Mouse (Mus musculus) ES-CJ7 (cell line): ENCODE results near the gene Kif18b.
A peak's percentile ranks its signal among the peaks of the same experiment; 100 is the strongest.

ENCODE experiments used
- DNase-seq: peaks from one replicate; pipeline ENCODE4 v3.0.0; 2011; ENCODE audit warnings: low read depth, low spot score

Kif18b gene

DNA sequence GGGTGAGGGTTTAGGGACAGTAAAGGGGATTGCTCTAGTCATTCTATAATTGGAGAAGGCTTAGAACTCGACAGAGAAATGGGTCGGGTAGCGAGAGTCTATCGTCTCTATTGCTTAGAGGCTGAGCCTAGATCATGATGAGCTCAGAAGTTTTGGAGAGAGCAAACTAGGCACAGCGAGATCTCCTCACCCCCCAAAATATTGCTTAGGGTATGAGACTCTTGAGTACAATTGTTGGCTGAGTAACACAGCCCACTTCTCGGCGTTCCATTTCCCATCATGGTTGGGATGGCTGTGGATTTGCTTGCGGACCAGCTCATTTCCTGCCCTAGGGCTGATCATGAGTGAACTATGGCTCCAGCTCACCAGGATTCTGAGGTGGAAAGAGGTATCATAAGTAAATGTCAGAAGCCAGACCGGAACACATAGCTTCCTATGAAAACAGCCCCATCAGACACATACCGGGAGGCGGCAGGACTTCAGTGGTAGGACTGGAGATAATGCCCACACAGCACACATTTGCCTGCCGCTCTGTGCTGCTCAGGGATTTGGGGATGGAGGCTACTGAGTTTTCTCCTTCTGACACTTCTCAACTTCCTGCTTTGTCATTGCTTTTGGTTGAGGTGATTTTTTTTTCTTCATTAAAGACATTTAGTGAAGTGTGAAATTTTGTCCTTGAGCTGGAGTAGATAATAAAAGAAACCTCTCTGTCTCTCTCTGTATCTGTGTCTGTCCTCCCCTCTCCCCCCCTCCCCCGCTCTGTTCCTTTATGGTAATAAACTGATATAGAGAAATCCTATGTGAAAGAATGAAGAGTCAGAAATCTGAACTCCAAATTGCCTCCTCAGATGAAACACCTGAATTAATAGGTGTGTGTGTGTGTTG lies 43.4 kb downstream of the Kif18b start:
- DNase-seq: no peak

DNA sequence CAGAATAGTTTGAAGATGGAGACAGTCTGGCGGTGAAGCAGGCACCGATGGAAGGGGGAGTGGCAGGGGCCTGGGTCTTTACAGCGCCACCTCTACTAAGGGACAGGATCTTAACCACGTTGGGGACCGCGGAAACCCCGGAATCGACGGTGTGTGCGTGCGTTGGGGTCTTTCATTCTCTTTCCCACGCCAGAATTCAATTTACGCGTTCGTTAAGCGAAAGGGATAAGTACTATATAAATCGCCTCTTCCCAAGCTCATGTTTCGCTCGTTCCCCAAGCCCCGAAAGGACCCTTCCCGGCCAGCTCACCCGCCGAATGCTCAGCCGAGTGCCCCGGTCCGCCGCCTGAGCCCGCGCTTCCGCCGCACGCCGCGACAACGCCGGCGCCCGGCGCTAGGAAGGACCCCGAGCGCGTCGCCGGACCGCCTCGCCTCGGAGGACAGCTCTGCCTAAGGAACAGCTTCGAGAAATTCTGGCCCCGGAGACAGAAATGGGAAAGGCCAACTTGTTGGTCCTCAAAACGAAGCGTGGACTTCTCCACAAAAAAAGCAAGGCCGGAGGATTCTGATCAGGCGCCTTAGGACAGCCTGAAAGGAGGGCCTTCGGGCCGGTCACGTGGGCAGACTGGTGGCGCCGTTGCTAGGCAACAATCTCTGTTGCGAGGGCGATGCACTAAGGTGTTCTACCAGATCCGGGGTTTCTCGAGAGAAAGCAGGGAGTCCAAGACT lies 44.2 kb downstream of the Kif18b start, which contains the start of the genes Eftud2 and Ccdc103:
TSS of gene Eftud2 (minus strand) at position 401 of the 729 bp plus-strand sequence.
TSS of gene Ccdc103 (plus strand) at position 620 of the 729 bp plus-strand sequence.
- peak; percentile 91 for DNase-seq

- no peak for DNase-seq
Measured at GRCm38 (mm10) chr11:102879558-102879957, 45.4 kb downstream of the Kif18b start.

DNA sequence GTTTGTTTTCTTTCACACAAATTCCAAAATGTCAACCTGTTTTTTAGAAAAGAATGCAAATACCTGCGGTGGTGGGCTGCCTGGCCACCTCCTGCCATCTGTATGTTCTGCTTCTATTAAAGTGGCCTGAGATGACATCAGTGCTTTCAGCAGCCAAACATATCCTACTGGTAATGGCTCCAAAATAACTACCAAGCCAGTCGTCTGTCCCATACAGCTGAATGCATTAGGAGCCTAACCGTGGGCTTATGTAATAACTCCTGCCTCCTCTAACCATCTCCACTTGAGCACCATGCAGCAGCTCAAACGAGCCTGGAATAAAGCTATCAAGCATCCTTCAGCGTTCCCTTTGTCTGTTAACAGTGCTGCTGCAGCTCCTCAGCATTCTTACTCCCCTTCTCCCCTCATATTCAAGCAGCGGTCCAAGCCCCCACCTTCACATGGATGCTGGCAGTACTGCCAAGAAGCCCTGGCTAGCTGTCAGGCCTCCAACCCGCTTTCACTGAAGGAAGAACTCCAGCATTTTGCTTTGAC lies 50.1 kb downstream of the Kif18b start:
- DNase-seq: no peak

DNA sequence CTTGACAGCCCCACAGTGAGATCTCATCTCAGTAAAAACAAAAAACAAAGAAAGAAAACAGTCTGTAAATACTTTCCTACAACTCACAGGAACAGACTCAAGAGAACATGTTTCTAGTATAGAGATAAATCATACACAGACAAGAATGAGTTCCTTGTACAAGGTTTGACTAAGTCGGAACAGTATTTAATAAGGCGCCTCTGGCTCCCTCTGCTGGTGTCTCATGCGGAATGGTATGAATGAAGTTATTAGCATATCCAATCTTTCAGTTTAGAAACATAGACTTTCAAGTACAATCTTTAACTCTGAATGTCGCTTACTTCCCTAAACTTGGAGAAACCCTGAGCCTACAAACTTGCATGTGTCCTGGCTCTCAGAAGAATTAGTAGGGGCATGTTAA lies 60.7 kb downstream of the Kif18b start:
- peak; percentile 59 for DNase-seq

DNA sequence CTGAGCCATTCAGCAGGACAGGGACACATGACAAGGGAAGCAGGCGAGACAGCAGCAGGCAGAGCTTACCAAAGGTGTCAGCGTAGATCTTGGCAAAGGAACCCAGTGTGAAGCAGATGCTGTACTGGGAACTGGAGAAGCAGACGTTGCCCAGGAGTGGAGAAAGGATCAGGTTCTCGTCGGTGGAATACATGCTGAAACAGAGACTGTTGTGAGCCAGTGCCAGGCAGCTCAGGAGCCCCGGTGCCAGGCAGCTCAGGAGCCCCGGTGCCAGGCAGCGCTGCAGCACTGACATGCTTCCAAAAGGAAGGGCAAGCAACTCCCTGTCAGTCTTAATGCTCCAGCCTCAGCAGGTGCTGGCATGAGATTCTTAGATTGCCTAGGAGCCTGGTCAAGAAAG lies 65.0 kb downstream of the Kif18b start:
- DNase-seq: no peak

DNA sequence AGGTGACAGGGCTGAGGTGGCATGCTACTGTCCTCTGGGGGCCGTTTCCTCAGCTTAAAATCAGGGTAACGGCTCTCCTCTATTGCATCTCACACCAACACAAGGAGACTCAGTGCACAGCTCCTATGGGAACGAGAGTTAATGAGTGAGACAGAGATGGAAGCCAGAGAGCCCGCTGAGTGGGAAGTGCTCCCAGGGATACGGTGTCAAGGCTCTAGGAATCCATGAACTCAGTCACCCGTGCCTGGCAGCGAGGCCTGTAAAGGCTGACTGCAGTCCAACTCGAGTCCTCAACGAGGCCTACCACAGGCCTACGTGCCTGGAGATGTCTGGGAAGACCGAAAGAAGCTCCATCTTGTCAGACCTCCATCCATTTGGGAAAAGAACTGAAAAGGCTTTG lies 66.0 kb downstream of the Kif18b start:
- DNase-seq: no peak

GRCm38 (mm10) chr11:102855941-102856340 lies 69.0 kb downstream of the Kif18b start:
- DNase-seq: no peak
